Mouse (Mus musculus) spleen, adult 18-20 months (tissue): ENCODE measurements around the gene Ephx4.

Experiments
- DNase-seq, 2 experiments: peaks; one replicate each; pipeline ENCODE4 v3.0.0; 2022; ENCODE audit warnings: mixed read lengths in 2 of 2

Ephx4 gene

DNA sequence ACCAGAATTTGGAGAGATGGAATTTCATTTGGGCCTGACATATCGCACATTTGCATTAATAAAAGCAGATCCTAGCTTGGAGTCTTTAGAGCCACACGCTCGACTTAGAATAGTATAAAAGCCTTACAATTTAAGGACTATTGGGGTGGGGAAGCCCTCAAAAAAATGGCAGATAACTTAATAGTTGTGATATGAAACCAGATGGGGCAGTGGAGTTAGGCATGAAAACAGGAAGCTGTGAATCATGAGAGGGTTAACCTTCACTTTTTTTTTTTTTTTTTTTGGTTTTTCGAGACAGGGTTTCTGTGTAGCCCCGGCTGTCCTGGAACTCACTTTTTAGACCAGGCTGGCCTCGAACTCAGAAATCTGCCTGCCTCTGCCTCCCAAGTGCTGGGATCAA is 33.6 kb downstream of the Ephx4 start:
- no peak for DNase-seq

- DNase-seq: no peak
These were observed 34.2 kb downstream of the Ephx4 start for GRCm38 (mm10) chr5:107436587-107437209.

DNA sequence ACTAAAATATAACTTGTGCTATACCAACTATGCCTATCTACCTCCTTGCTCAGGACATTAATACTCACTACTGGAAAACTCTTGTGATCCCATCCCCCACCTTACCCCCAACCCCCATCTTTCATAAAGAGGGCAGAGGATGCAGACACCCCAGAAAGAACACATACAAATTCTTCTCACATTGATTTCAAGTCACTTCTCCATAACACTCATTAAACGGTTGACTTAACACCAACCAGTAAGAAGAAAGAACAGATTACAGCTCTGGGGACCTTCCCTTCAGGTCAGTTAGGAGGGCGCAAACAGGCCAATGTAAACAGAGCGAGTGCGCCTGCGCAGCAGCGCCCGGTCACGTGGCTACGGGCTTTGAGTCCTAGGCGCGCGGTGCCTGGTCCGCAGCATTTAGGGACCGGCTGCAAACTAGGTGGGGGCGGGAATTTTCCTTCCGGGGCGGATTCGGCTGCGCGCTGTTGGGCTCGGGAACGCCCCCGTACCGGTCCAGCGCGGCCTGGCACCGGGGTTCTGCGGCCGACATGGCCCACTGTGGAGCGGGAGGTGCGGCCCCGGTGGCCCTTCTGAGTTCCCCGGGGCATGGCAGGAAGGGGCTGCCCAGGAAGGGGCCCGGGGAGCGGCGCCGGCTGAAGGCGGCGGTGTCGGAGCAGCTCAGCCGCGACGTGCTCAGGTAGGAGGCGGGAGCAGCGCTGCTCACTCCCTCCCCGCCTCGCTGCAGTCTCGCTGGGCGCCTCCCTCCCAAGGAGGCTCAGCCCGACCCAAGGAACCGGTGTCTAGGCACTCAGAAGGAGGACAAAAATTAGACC is 35.1 kb downstream of the Ephx4 start, which contains the start of gene Btbd8:
Gene Btbd8 (plus strand): TSS at position 534 of the 818 bp plus-strand sequence.
- DNase-seq: peak; percentile 88 to 93

- DNase-seq: no peak
These were observed 35.8 kb downstream of the Ephx4 start for GRCm38 (mm10) chr5:107438353-107438752.

DNA sequence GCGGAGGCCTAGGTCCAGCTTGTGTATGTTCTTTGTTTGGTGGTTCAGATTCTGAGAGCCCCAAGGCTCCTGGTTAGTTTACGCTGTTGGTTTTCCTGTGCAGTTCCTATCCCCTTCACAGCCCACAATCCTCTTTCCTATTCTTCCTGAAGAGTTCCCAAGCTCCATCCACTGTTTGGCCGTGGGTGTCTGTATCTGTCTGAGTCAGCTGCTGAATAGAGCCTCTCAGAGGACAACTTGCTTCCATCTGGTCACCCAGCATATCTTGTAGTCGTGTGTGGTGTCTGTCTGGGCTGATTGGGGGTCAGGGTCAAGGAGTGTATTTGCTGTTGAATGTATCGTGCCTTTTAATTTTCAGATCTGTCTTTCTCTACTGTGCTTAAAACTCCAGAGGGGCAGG is 39.3 kb downstream of the Ephx4 start:
- no peak for DNase-seq

GRCm38 (mm10) chr5:107444251-107444650 is 41.7 kb downstream of the Ephx4 start:
- DNase-seq: no peak

DNA sequence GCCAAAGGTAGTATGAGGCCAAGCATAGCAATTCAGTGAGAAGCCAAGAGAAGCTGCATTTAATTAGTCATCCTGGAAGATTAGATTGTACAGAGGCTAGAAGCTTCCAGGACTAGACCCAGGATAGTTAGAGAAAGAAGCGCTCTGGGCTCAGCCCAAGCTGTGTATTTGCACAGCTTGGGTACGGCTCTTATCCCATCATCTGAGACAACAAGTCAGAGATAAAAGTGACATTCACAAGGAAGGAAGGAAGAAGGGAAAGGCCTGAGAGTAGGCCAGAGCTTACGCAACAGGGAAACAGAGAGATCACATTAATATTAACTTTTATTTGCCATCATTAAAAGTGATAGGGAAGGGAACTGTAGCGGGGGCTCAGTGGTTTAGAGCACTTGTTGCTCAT is 45.4 kb downstream of the Ephx4 start:
- no peak for DNase-seq

DNA sequence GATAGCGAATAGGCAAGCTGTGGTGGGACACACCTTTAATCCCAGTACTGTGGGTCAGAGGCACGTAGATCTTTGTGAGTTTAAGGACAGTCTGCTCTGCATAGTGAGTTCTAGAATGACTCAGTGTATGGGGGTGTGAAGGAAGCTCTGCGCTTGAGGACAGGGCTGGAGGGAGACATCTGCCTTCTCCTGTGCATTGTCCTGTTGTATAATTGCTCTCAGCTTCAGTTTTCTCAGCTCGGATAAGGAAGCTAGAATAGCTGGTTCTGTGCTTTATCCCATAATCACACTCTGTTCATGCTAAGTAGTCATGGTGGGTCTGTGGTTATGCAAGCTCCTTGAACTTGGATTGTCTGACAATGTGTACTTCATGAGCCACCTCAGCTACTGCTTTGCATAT is 46.2 kb downstream of the Ephx4 start:
- DNase-seq: no peak

- no peak for DNase-seq
These were observed 47.1 kb downstream of the Ephx4 start for GRCm38 (mm10) chr5:107449620-107450019.

DNA sequence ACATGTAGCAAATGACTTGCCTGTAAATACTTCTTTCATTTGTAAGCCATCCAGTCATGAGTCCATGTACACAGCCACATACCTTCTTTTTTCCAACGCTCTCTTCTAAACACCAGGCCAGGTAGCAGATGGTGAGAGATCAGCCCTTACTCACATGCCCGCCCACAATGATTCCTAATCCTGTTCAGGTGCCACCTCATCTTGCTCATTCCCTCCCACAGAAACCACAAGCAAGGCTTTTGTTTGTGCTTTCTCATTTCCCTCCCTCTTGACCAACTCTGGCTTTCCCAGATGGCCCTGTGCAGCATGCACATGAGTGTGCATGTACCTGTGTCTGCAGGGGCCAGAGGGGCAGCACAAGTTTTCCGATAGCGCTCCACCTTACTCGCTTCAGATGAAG is 47.8 kb downstream of the Ephx4 start:
- DNase-seq: no peak

GRCm38 (mm10) chr5:107462147-107463076 is 59.9 kb downstream of the Ephx4 start:
- DNase-seq: no peak

- no peak for DNase-seq
These were observed 64.0 kb downstream of the Ephx4 start for GRCm38 (mm10) chr5:107466501-107466900.

GRCm38 (mm10) chr5:107467098-107467497 is 64.6 kb downstream of the Ephx4 start:
- DNase-seq: no peak

- DNase-seq: no peak
These were observed 68.2 kb downstream of the Ephx4 start for GRCm38 (mm10) chr5:107470600-107471329.
